Mouse (Mus musculus): ENCODE measurements around the gene Trim11. TPM values are rescaled to one million over a fixed set of nuclear protein-coding genes. Genes with fewer than 3 reads are reported as not detected.
A peak's percentile ranks its signal among the peaks of the same experiment; 100 is the strongest.

The Trim11 gene
- total RNA-seq, 2 experiments from 2014 or later, result 22.2 to 33.2 TPM

DNA sequence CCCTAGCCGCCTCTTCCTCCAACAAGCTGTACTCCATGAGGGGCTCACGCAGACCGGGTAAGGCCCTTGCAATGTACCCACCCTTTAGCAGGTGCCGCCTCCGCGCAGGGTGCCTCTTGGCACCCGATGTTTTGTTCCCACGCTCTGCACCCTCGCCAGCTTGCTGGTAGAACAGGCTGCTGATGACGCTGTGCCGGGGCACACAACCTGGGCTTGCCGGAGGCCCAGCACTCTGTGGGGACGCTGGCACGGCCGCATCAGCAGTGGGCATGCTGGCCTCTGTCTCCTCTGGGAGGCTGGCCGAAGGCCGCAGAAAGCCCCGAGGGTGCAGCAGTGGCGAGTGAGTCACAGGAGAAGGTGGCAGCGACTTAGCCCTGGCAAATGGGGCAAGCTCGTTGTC is 22.7 kb downstream of the Trim11 start:
- ATAC-seq (ENCODE audit: poor library complexity, severe bottlenecking), result no peak

DNA sequence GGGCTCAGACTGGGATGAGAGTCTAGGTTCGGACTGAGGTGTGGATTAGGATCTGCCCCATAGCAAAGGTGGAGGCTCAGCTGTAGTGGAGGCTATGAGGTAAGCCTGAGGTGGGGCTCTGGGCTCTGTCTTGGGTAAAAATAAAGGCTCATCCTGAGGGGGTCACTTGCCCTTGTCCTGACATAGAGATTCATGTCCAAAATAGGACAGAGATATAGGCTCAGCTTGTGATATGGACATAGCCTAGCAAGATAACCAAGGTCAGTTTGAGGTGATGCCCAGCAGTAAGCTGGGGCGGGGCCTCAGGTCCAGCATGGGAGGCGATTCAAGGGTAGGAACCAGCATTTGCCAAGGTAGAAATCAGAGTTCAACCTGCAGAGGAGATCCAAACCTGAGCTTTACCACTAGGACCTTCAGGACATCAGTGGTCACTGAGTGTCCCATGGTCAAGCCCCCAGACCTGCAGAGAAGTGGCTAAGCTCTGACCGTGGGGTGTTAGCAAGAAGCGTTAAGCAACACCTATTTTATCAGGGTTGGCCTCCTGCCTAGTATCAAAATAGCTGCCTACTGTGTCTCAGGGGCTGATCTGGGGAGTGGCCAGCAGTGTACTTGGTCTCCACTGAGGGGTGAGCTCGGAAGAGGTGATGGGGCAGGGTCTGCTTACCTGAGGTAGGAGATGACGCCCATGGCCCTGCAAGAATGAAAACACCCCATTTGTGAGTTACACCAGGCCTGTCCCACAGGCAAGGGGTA is 24.6 kb downstream of the Trim11 start:
- no peak for ATAC-seq (ENCODE audit: poor library complexity, severe bottlenecking)

DNA sequence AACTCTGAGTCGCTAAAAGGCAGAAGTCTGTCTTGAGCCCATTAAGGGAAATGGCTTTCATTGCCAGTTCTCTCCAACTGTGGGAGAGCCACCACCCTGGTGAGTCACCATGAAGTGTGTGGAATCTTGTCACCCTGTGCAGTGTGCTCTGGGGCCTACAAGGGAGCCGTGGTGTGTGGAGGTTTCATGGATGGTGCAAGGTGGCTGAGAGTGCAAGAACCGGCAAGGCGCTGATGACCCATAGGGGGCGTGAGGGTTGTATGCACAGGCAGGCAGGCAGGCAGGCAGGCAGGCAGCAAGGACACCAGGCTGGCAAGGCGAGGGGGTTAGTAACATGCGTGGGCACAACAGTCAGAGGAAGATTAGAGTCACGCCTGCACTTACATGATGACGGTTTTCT is 37.2 kb downstream of the Trim11 start:
- peak; percentile 40; the same call in 1 of the 2 replicates for ATAC-seq (ENCODE audit: poor library complexity, severe bottlenecking)

DNA sequence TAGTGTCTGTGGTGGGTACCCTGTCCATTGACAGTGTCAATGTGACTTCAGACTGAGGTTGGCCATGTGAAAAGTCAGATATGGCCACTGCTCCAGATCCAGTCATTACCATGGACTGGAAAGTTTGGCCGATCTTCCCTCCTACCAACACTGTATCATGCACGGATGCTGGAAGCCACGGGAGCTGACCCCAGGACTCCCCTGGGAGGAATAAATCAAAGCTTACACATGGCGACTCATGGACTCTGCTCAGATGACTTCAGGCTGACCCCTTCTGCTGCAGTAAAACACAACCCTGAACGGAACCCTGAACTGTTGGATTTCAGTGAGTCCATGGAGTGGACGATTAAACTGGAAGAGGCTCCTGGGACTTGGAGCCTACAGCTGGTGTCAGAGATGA is 48.5 kb downstream of the Trim11 start:
- ATAC-seq (ENCODE audit: poor library complexity, severe bottlenecking), result no peak

DNA sequence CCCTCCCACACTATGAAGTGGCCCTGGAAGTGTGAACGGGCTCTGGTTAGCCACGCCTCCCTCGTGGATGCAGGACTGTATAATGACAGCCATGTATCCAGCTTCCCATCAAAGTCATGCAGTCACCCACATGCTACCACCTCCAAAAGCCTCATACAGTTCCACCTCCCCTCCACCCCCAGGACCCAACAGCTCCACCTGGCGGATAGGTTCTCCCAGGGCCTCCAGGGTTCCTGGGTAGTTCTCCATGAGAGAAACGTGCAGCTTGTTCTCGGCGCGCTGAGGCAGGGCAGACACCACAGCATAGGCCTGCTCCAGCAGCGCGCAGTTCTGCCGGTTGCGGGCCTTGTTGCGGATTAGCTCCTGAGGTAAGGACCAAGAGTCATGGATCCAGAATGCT is 51.1 kb downstream of the Trim11 start:
- ATAC-seq (ENCODE audit: poor library complexity, severe bottlenecking), result no peak

Other genes with a start within 250 kb of the Trim11 start
- gene Olfr317, start 238.9 kb upstream of the Trim11 start, total RNA-seq (2015), result not detected in 2 replicates
- not detected in 2 replicates for gene Olfr317, start 238.9 kb upstream of the Trim11 start, total RNA-seq (2017)
- gene Olfr316, start 225.4 kb upstream of the Trim11 start, total RNA-seq (2015), result not detected in 2 replicates
- not detected in 2 replicates for gene Olfr316, start 225.4 kb upstream of the Trim11 start, total RNA-seq (2017)
- gene Olfr315, start 204.9 kb upstream of the Trim11 start, total RNA-seq (2015), result not detected in 2 replicates
- gene Olfr315, start 204.9 kb upstream of the Trim11 start, total RNA-seq (2017), result not detected in 2 replicates
- gene Olfr314, start 195.1 kb upstream of the Trim11 start, total RNA-seq (2015), result not detected in 2 replicates
- not detected in 2 replicates for gene Olfr314, start 195.1 kb upstream of the Trim11 start, total RNA-seq (2017)
- not detected in 2 replicates for gene Fam183b, start 176.1 kb upstream of the Trim11 start, total RNA-seq (2015)
- gene Fam183b, start 176.1 kb upstream of the Trim11 start, total RNA-seq (2017), result not detected in 2 replicates
- gene Olfr313, start 163.1 kb upstream of the Trim11 start, total RNA-seq (2015), result not detected in 2 replicates
- gene Olfr313, start 163.1 kb upstream of the Trim11 start, total RNA-seq (2017), result not detected in 2 replicates
- gene Olfr312, start 148.9 kb upstream of the Trim11 start, total RNA-seq (2015), result not detected in 2 replicates
- not detected in 2 replicates for gene Olfr312, start 148.9 kb upstream of the Trim11 start, total RNA-seq (2017)
- gene Olfr311, start 138.8 kb upstream of the Trim11 start, total RNA-seq (2015), result not detected in 2 replicates
- not detected in 2 replicates for gene Olfr311, start 138.8 kb upstream of the Trim11 start, total RNA-seq (2017)
- 2.0 and 3.7 TPM in 2 replicates for gene Gm12258, start 130.9 kb upstream of the Trim11 start, total RNA-seq (2015)
- gene Gm12258, start 130.9 kb upstream of the Trim11 start, total RNA-seq (2017), result 2.0 and 4.7 TPM in 2 replicates
- 1.6 and 3.0 TPM in 2 replicates for gene 2810021J22Rik, start 110.9 kb upstream of the Trim11 start, total RNA-seq (2015)
- 3.2 and 5.8 TPM in 2 replicates for gene 2810021J22Rik, start 110.9 kb upstream of the Trim11 start, total RNA-seq (2017)
- 12.5 and 13.3 TPM in 2 replicates for gene Zfp39, start 73.9 kb upstream of the Trim11 start, total RNA-seq (2015)
- gene Zfp39, start 73.9 kb upstream of the Trim11 start, total RNA-seq (2017), result 8.2 and 8.6 TPM in 2 replicates
- gene Btnl10, start 60.2 kb upstream of the Trim11 start, total RNA-seq (2015), result 0.94 and 1.8 TPM in 2 replicates
- 1.2 and 2.8 TPM in 2 replicates for gene Btnl10, start 60.2 kb upstream of the Trim11 start, total RNA-seq (2017)
- 42.6 and 42.9 TPM in 2 replicates for gene Rnf187, start 39.2 kb upstream of the Trim11 start, total RNA-seq (2015)
- 49.7 and 61.7 TPM in 2 replicates for gene Rnf187, start 39.2 kb upstream of the Trim11 start, total RNA-seq (2017)
- 4.6 and 6.9 TPM in 2 replicates for gene Hist3h2ba, start 29.2 kb upstream of the Trim11 start, total RNA-seq (2015)
- gene Hist3h2ba, start 29.2 kb upstream of the Trim11 start, total RNA-seq (2017), result 5.4 and 10.9 TPM in 2 replicates
- gene Hist3h2a, start 23.4 kb upstream of the Trim11 start, total RNA-seq (2015), result 20.6 and 24.9 TPM in 2 replicates
- gene Hist3h2a, start 23.4 kb upstream of the Trim11 start, total RNA-seq (2017), result 267 and 273 TPM in 2 replicates
- not detected in 2 replicates for gene Trim17, start 23.4 kb upstream of the Trim11 start, total RNA-seq (2015)
- gene Trim17, start 23.4 kb upstream of the Trim11 start, total RNA-seq (2017), result 0.07 TPM in 1 of 2 replicates, not detected in the other
- gene Obscn, start 158.3 kb downstream of the Trim11 start, total RNA-seq (2015), result not detected in 2 replicates
- gene Obscn, start 158.3 kb downstream of the Trim11 start, total RNA-seq (2017), result not detected in 2 replicates
- gene Iba57, start 185.6 kb downstream of the Trim11 start, total RNA-seq (2015), result 0.71 and 1.2 TPM in 2 replicates
- 1.1 and 2.4 TPM in 2 replicates for gene Iba57, start 185.6 kb downstream of the Trim11 start, total RNA-seq (2017)
- gene Gjc2, start 205.1 kb downstream of the Trim11 start, total RNA-seq (2015), result not detected in 2 replicates
- gene Gjc2, start 205.1 kb downstream of the Trim11 start, total RNA-seq (2017), result not detected in 2 replicates
- gene Guk1, start 214.1 kb downstream of the Trim11 start, total RNA-seq (2015), result 20.6 and 25.1 TPM in 2 replicates
- gene Guk1, start 214.1 kb downstream of the Trim11 start, total RNA-seq (2017), result 13.8 and 20.1 TPM in 2 replicates
- 14.7 and 17.6 TPM in 2 replicates for gene Mrpl55, start 224.4 kb downstream of the Trim11 start, total RNA-seq (2015)
- gene Mrpl55, start 224.4 kb downstream of the Trim11 start, total RNA-seq (2017), result 35.3 and 36.2 TPM in 2 replicates
- gene 2310033P09Rik, start 230.2 kb downstream of the Trim11 start, total RNA-seq (2015), result 8.3 and 8.6 TPM in 2 replicates
- 7.2 and 8.7 TPM in 2 replicates for gene 2310033P09Rik, start 230.2 kb downstream of the Trim11 start, total RNA-seq (2017)

Data from megakaryocyte, adult 5-6 weeks (primary cell).